Mouse (Mus musculus) hindbrain, postnatal 0 days (tissue): ENCODE results near the gene H2-DMa. TPM values are rescaled to one million over a fixed set of nuclear protein-coding genes. Genes with fewer than 3 reads are reported as not detected.
"Not testable (repeated sequence)": the region's sequence is repeated elsewhere in the genome, so short reads cannot be mapped to it uniquely, and the experiment has no call there.

Source experiments
- ATAC-seq: fragments of 200-750 bp; cut with Nextera tagmentation; 2 replicates; pipeline ENCODE4 v1.8.0; 2017; ENCODE audit warnings: mild to moderate bottlenecking, moderate TSS enrichment, moderate library complexity
- DNase-seq: peaks from one replicate; pipeline ENCODE4 v3.0.0-alpha.2; 2015; ENCODE audit warnings: low spot score
- H3K27ac ChIP-seq: fragments of 300-500 bp; sonication (generic); 2 replicates; pipeline ENCODE4 v1.5.1; 2014; ENCODE audit warnings: mild to moderate bottlenecking
- H3K27me3 ChIP-seq: fragments of 300-500 bp; sonication (generic); 2 replicates; pipeline ENCODE4 v1.6.1; 2014; ENCODE audit warnings: low read length, mixed read lengths; ENCODE audit not compliant: insufficient read depth
- H3K36me3 ChIP-seq: fragments of 300-500 bp; sonication (generic); 2 replicates; pipeline ENCODE4 v1.6.1; 2014; ENCODE audit warnings: low read length, mixed read lengths; ENCODE audit not compliant: insufficient read depth
- H3K4me1 ChIP-seq: fragments of 300-500 bp; sonication (generic); 2 replicates; pipeline ENCODE4 v1.6.1; 2014; ENCODE audit warnings: antibody characterized with exemption, low read length, mixed read lengths; ENCODE audit not compliant: insufficient read depth
- H3K4me2 ChIP-seq: fragments of 300-500 bp; sonication (generic); 2 replicates; pipeline ENCODE4 v1.6.1; 2014; ENCODE audit warnings: low read depth, mild to moderate bottlenecking, low read length, moderate library complexity, mixed read lengths
- H3K4me3 ChIP-seq: fragments of 300-500 bp; sonication (generic); 2 replicates; pipeline ENCODE4 v1.5.1; 2014; ENCODE audit warnings: low read length
- H3K9ac ChIP-seq: fragments of 300-500 bp; sonication (generic); replicated peaks from 2 replicates; pipeline ENCODE4 v1.6.1; 2014; ENCODE audit warnings: mild to moderate bottlenecking, low read length, moderate library complexity, mixed read lengths
- H3K9me3 ChIP-seq: fragments of 300-500 bp; sonication (generic); 2 replicates; pipeline ENCODE4 v1.6.1; 2016; ENCODE audit warnings: low read length, mixed read lengths
- CTCF ChIP-seq: IDR thresholded peaks from 2 replicates; pipeline ENCODE4 v1.5.1; 2016; ENCODE audit warnings: antibody characterized with exemption, control low read depth, low read depth
- WGBS: fragments of 180-500 bp; shearing (Covaris S2); extraction: QIAGEN DNeasy Blood & Tissue Kit; methylation state at CpG from one replicate; pipeline ENCODE4 v1.1.7; 2014; 5-methylcytosine and 5-hydroxymethylcytosine counted together
- polyA plus RNA-seq: library from polyadenylated mRNA; unstranded; fragments of >200 nt; fragmentation: Nextera tagmentation; extraction: Ambion mirVana; gene quantifications from 2 replicates; pipeline ENCODE4 v1.2.1, GENCODE M21; 2015
- total RNA-seq: library from RNA; depleted of rRNA; stranded (reverse); fragments of >200 nt; gene quantifications from 2 replicates; pipeline ENCODE4 v1.2.3, GENCODE M21; 2014

H2-DMa gene
- total and polyA plus RNA-seq, 2 experiments from 2014 or later, result 24.1 to 30.9 TPM

- 80% methylated on average over 7 of the region's 7 CpGs for WGBS
- no peak overlapping the region for H3K4me2 ChIP-seq
- TF ChIP-seq CTCF, result no peak
- peaks cover 33% of the 10 kb centered on the region for H3K27me3 ChIP-seq
- H3K27ac ChIP-seq, result no peak overlapping the region
- no peaks in the 10 kb centered on the region for H3K36me3 ChIP-seq
- DNase-seq, result no peak
- no peaks in the 10 kb centered on the region for H3K9me3 ChIP-seq
- H3K4me1 ChIP-seq, result peaks cover 4% of the 10 kb centered on the region; the same call in 1 of the 2 replicates
- ATAC-seq, result no peak
- H3K4me3 ChIP-seq, result no peak overlapping the region
- no peak overlapping the region for H3K9ac ChIP-seq
Observed at GRCm38 (mm10) chr17:34142456-34143010, 23.2 kb downstream of the H2-DMa start.

GRCm38 (mm10) chr17:34143033-34143432, 23.7 kb downstream of the H2-DMa start, which contains the start of gene H2-DMb2:
Gene H2-DMb2 (plus strand): TSS chr17:34143307.
- no peak within 1 kb of the TSS for H3K27ac ChIP-seq
- WGBS, result 30% methylated on average over 7 of the region's 7 CpGs
- no peak within 1 kb of the TSS for H3K4me2 ChIP-seq
- H3K4me1 ChIP-seq, result peaks cover 4% of the 10 kb centered on the region; the same call in 1 of the 2 replicates
- H3K4me3 ChIP-seq, result no peak within 1 kb of the TSS
- ATAC-seq (no peak), DNase-seq (no peak)
- no peak for TF ChIP-seq CTCF
- no peak within 1 kb of the TSS for H3K9ac ChIP-seq
- peaks cover 28% of the 10 kb centered on the region for H3K27me3 ChIP-seq
- H3K9me3 ChIP-seq, result no peaks in the 10 kb centered on the region
- H3K36me3 ChIP-seq, result no peaks in the 10 kb centered on the region

- no peaks in the 10 kb centered on the region for H3K9me3 ChIP-seq
- peaks cover 24% of the 10 kb centered on the region for H3K27me3 ChIP-seq
- no peak for DNase-seq
- H3K4me3 ChIP-seq, result no peak overlapping the region
- 62% methylated on average over 5 of the region's 5 CpGs for WGBS
- no peak overlapping the region for H3K27ac ChIP-seq
- no peaks in the 10 kb centered on the region for H3K36me3 ChIP-seq
- H3K9ac ChIP-seq, result no peak overlapping the region
- no peak overlapping the region for H3K4me2 ChIP-seq
- ATAC-seq, result no peak
- no peak for TF ChIP-seq CTCF
- H3K4me1 ChIP-seq, result peaks cover 4% of the 10 kb centered on the region; the same call in 1 of the 2 replicates
Observed at GRCm38 (mm10) chr17:34143461-34143860, 24.1 kb downstream of the H2-DMa start.

- not testable (repeated sequence) for H3K9ac ChIP-seq, H3K4me3 ChIP-seq, ATAC-seq, H3K4me2 ChIP-seq, H3K27ac ChIP-seq, H3K4me1 ChIP-seq, H3K9me3 ChIP-seq, DNase-seq, H3K36me3 ChIP-seq
- H3K27me3 ChIP-seq, result peaks cover 17% of the 10 kb centered on the region
- WGBS, result 93% methylated on average over 4 of the region's 4 CpGs
Observed at GRCm38 (mm10) chr17:34144221-34144620, 24.9 kb downstream of the H2-DMa start.

GRCm38 (mm10) chr17:34144960-34145371, 25.6 kb downstream of the H2-DMa start:
- DNase-seq (no peak), ATAC-seq (no peak)
- H3K4me3 ChIP-seq, result no peak overlapping the region
- no peaks in the 10 kb centered on the region for H3K9me3 ChIP-seq
- H3K4me2 ChIP-seq, result no peak overlapping the region
- no peak overlapping the region for H3K27ac ChIP-seq
- H3K27me3 ChIP-seq, result peaks cover 12% of the 10 kb centered on the region; the same call in 1 of the 2 replicates
- H3K4me1 ChIP-seq, result no peaks in the 10 kb centered on the region
- TF ChIP-seq CTCF, result no peak
- H3K9ac ChIP-seq, result no peak overlapping the region
- H3K36me3 ChIP-seq, result no peaks in the 10 kb centered on the region
- WGBS, result 71% methylated on average over 3 of the region's 3 CpGs

GRCm38 (mm10) chr17:34152923-34153322, 33.6 kb downstream of the H2-DMa start, which contains the start of gene H2-DMb1:
Gene H2-DMb1 (plus strand): TSS chr17:34153072.
- DNase-seq, result peak; percentile 76
- 66% methylated on average over 4 of the region's 4 CpGs for WGBS

GRCm38 (mm10) chr17:34155534-34155933, 36.2 kb downstream of the H2-DMa start:
- Histone ChIP-seq H3K9me3 (no peaks in the 10 kb centered on the region), H3K36me3 (no peaks in the 10 kb centered on the region), H3K9ac (no peak overlapping the region), H3K4me1 (no peaks in the 10 kb centered on the region), H3K27ac (no peak overlapping the region), H3K27me3 (no peaks in the 10 kb centered on the region), H3K4me2 (no peak overlapping the region), H3K4me3 (no peak overlapping the region)
- ATAC-seq, result no peak
- TF ChIP-seq CTCF, result no peak
- no peak for DNase-seq
- WGBS, result 60% methylated on average over 5 of the region's 5 CpGs

More at GRCm38 (mm10) chr17:34152923-34153322, 33.6 kb downstream of the H2-DMa start, which contains the start of gene H2-DMb1:
- Histone ChIP-seq H3K4me3 (no peak within 1 kb of the TSS), H3K27ac (no peak within 1 kb of the TSS), H3K9ac (no peak within 1 kb of the TSS), H3K36me3 (no peaks in the 10 kb centered on the region), H3K4me1 (no peaks in the 10 kb centered on the region), H3K9me3 (no peaks in the 10 kb centered on the region), H3K27me3 (no peaks in the 10 kb centered on the region), H3K4me2 (no peak within 1 kb of the TSS)
- ATAC-seq, result peak; percentile 79; the same call in 1 of the 2 replicates
- TF ChIP-seq CTCF, result no peak
